Mouse (Mus musculus): ENCODE measurements around the gene Gm45140. TPM values are rescaled to one million over a fixed set of nuclear protein-coding genes. Genes with fewer than 3 reads are reported as not detected.

Gm45140 gene
- polyA plus RNA-seq (2017; shearing (Covaris generic)), result 10 to 100 TPM; 14.9 to 15.6 TPM

GRCm38 (mm10) chr6:87835695-87836094 lies at the start of gene Gm45140:
Gene Gm45140 (minus strand): TSS chr6:87835795.

GRCm38 (mm10) chr6:87850900-87851614 lies 15.5 kb upstream of the Gm45140 start, which contains the start of gene Cnbp:
Gene Cnbp (minus strand): TSS chr6:87851106.

DNA sequence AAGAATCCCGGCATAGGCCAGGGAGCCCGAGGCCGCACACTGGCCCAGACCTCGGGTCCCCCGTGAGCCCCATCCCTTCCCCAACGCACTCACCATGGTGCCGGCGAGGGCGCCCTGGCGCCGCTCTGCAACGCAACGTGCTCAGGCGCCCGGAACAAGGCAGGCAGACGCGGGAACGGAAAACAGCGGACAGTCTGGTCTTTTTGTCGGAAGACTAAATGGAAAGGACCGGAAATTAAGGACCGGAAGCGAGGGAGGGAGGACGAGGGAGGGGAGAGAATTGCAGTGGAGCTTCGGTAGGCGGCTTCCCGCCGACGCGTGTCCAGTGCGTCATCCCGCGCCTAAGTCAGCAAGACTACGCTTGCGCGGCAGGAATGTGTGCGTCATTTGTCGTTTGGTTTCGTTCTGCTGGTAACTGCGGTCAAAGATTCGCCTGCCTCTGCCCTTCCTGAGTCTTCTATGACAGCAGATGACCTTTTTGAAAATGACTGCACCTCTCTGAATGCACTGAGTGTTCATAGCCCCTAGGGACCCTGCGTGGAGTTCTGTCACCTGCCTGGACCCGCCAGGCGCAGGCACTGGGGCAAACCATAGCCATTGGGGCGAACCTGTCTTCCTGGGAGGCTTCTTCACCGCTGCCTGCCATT lies 3.1 kb upstream of the Gm45140 start, which contains the start of gene Isy1:
Gene Isy1, minus strand, starts transcription at position 248 of the 647 bp plus-strand sequence.

DNA sequence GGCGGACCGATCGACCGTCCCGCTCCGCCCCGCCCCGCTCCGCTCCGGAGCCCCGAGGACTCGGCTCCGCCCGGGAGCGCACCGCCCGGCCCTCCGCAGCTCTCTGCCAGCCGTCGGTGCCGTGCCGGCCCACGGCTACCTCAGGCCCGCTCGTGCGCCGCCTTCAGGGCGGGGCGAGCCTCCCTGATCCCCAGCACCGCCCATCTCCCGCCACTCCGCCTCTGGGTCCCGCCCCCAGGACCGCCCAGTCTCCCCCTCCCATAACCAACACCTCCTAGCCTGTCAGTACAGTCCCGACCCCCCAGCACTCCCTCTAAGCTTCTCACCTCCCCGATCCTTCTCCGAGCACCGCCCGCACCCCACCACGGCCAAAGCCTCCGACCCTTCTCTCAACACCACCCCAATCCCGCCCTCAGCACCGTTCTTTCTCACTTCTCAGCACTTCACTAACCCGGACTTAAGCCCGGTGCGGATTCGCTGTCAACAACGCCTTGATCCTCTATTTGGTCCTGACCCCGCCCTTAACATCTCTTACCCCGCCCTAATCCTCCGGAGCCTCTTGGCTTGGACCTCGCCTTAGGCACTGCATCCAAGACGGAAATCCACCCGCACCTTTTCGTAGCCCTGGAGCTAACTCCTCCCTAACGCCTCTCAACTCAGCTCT lies 23.8 kb downstream of the Gm45140 start, which contains the start of gene Rab43:
Gene Rab43, minus strand, starts transcription at position 490 of the 664 bp plus-strand sequence.

DNA sequence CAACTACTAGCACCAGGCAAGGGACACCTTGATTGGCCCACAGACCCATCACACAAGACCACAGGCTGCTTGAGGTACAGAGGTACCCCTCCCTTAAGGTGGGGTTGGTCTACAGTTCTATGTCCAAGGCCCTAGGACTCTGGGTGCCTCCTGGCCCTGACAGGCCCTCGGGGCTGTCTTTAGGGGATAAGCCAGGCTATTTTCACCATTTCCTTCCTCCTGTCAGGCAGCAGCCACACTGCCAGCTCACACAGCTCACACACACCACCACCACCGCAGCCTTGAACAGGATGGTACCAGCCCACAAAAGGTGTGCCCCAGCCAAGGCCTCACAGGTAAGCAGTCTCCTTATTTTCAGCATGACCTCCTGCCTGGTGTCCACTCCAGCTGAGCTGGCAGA lies 57.8 kb downstream of the Gm45140 start, which contains the start of gene Gp9:
Gene Gp9, plus strand, starts transcription at position 231 of the 400 bp plus-strand sequence.

Other genes with a start within 250 kb of the Gm45140 start
- 1 to 10 TPM in 1 of 2 experiments, under 1 TPM in 1; 0.12 to 1.8 TPM for gene Prokr1, start 245.1 kb downstream of the Gm45140 start, polyA plus RNA-seq (2017; shearing (Covaris generic))
- 10 to 100 TPM in 1 of 2 experiments, 1 to 10 TPM in 1; 7.1 to 10.2 TPM for gene Aplf, start 163.6 kb downstream of the Gm45140 start, polyA plus RNA-seq (2017; shearing (Covaris generic))
- gene Efcc1, start 104.9 kb downstream of the Gm45140 start, polyA plus RNA-seq (2017; shearing (Covaris generic)), result under 1 TPM; 0.35 to 0.89 TPM
- gene Gp9, start 57.7 kb downstream of the Gm45140 start, polyA plus RNA-seq (2017; shearing (Covaris generic)), result not detected
- gene Rab43, start 23.6 kb downstream of the Gm45140 start, polyA plus RNA-seq (2017; shearing (Covaris generic)), result 10 to 100 TPM; 38.7 to 41.2 TPM
- 10 to 100 TPM; 73.0 to 83.9 TPM for gene Isy1, start 3.0 kb upstream of the Gm45140 start, polyA plus RNA-seq (2017; shearing (Covaris generic))
- gene Cnbp, start 15.3 kb upstream of the Gm45140 start, polyA plus RNA-seq (2017; shearing (Covaris generic)), result 1,000 to 10,000 TPM; 1,029 to 1,151 TPM
- gene Copg1, start 52.0 kb upstream of the Gm45140 start, polyA plus RNA-seq (2017; shearing (Covaris generic)), result 100 to 1,000 TPM; 149 to 177 TPM
- 10 to 100 TPM; 45.7 to 58.2 TPM for gene Hmces, start 78.1 kb upstream of the Gm45140 start, polyA plus RNA-seq (2017; shearing (Covaris generic))
- under 1 TPM in 1 of 2 experiments, not detected in 1; 0.17 TPM for gene H1fx, start 145.8 kb upstream of the Gm45140 start, polyA plus RNA-seq (2017; shearing (Covaris generic))
- gene Rab7, start 209.5 kb upstream of the Gm45140 start, polyA plus RNA-seq (2017; shearing (Covaris generic)), result 100 to 1,000 TPM; 254 to 287 TPM
- gene Rpn1, start 248.7 kb upstream of the Gm45140 start, polyA plus RNA-seq (2017; shearing (Covaris generic)), result 100 to 1,000 TPM; 217 to 226 TPM